Mouse (Mus musculus): ENCODE results near the gene Zfhx3.

Zfhx3 gene

DNA sequence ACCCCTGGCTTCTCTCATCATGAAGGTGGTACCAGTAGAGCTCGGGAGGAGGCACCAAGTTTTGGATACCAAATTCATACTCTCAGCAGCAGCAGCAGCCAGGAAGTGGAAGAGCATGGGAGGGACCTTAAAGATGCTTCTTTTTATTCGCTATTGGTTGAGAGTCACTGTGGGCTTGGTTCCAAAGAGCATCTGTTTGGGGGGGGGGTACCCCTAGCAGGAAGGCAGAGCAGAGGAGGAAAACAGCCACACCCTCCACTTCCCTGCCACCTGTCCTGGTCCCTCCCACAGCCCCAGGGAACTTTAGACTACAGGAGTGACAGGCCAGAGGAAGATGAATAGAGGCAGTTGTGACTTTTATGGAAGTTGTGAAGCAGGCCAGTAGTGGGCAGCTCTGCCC lies 904.9 kb downstream of the Zfhx3 start:
- WGBS = 69% methylated on average over 2 of the region's 2 CpGs

DNA sequence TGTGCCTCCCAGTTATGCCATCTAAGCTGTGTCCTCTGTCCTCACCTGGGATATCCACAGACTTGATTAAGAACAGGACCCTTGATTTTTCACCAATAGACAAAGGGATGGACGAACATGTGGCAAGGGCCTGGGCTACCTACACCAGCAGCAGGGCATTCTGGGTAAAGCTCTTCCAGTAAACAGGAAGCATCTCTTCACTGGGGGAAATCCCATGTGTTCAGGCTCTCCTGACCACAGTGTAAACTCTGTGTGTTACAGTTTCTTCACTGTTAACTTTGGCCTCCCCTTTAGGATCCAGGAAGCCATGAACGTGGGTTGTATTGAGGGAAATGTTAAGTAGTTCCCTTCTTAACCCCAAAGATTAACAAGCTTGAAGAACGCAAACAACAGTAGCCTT lies 906.0 kb downstream of the Zfhx3 start:
- WGBS = 79% methylated on average over 3 of the region's 3 CpGs

GRCm38 (mm10) chr8:108853028-108853427 lies 910.6 kb downstream of the Zfhx3 start:
- WGBS = 96% methylated on average over 10 of the region's 10 CpGs

GRCm38 (mm10) chr8:108854444-108855102 lies 912.1 kb downstream of the Zfhx3 start:
- WGBS = 80% methylated on average over 12 of the region's 12 CpGs

- WGBS = 86% methylated on average over 8 of the region's 8 CpGs
Observed at GRCm38 (mm10) chr8:108859001-108859400, 916.6 kb downstream of the Zfhx3 start.

DNA sequence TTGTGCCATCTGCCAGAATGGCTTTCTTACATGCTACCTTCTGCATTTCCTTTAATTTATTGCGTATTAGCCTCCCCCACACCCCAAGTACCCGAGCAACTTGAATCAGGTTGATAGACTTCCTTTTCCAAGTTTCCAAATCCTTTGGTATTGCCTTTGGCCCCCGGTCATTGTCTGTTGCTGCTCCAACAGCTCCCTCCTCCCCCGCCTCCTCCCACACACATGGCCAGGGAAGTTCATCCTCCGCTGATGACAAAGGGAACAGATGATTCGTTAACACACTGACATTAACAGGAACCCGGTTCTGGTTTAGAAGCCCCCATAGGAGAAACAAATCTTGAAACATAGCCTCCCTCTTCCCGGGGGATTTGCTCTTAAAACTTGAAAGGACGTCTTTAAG lies 917.5 kb downstream of the Zfhx3 start:
- 73% methylated on average over 9 of the region's 9 CpGs for WGBS

GRCm38 (mm10) chr8:108863440-108863839 lies 921.0 kb downstream of the Zfhx3 start:
- WGBS = 57% methylated on average over 10 of the region's 10 CpGs

- 89% methylated on average over 7 of the region's 7 CpGs for whole genome bisulfite sequencing
Observed at GRCm38 (mm10) chr8:108866430-108866829, 924.0 kb downstream of the Zfhx3 start.

GRCm38 (mm10) chr8:108867482-108868258 lies 925.2 kb downstream of the Zfhx3 start:
- WGBS = 82% methylated on average over 13 of the region's 13 CpGs

DNA sequence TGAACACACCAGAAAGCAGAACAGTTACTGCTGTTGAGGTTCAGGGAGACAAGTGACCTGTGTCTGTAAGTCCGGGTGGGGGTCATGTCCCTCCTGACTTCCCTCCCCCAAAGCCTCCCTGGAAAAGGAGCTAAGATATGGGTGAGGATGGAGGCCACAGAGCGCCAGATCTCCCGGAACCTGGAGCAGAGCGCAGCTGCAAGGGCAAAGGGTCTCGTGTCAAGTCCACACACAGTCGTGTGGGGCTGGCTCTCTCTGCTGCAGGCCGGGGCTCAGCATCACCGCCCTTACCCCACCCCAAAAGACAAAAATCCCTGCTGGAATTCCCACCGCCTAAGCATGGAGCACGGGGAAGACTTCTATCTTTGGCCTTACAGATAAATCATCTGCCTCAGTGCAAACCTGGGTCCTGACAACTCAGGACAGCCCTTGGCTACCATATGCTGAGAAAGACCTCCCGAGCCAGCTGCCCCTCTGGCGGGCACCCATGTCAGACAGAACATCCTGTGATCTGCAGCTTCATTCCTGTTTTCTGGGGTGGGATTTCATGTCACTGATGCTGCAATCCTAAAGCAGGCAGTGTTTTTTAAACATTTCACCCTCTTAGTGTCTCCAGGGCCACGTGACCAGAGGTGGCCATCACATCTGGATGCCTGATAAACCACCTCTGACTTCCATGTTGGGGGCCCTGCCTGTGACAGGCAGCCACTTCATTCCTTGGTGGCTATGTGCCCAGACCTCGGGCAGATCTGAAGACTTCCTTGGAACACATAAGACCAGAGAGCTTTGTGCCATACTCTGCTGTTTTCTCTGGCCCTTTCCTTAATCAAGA lies 926.0 kb downstream of the Zfhx3 start:
- 83% methylated on average over 14 of the region's 14 CpGs for WGBS

DNA sequence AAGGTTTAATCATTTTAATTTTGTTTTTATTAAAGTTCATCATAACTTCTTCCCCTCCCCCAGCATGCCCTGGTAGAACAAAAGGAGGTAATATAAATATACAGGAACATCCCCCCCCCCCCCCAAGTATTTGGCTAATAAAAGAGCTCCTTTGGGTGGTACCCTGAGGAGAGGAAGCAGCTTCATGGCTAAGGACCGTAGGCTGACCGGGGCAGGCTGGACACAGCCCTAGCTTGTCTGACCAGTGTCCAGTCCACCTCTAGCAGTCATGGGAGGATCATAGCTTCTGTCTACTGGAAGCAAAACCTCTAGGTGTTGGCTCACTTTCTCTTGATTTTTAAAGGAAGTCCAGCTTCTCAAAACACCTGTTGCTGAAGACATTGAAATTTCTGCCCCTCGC lies 927.0 kb downstream of the Zfhx3 start:
- 70% methylated on average over 3 of the region's 3 CpGs for WGBS

DNA sequence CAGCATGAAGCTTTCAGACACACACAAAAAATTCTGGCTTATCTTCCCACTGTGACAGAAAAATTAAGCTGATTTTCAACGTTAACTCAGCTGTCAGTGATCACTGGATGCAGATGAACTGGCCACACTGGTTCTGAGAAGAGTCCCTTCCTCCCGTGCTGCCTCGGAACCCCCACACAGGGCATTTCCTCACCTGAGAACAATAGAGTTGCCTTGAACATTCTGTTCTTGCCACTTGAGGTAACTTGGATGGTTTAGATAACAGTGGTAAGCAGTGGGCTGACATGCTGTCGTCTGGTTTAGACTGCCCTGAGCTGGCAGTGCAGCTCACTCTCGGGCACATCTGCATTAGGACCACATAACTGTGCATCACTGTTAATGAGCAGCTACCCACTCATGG lies 927.5 kb downstream of the Zfhx3 start:
- 82% methylated on average over 5 of the region's 5 CpGs for WGBS

GRCm38 (mm10) chr8:108870371-108870770 lies 927.9 kb downstream of the Zfhx3 start:
- 95% methylated on average over 3 of the region's 3 CpGs for WGBS

DNA sequence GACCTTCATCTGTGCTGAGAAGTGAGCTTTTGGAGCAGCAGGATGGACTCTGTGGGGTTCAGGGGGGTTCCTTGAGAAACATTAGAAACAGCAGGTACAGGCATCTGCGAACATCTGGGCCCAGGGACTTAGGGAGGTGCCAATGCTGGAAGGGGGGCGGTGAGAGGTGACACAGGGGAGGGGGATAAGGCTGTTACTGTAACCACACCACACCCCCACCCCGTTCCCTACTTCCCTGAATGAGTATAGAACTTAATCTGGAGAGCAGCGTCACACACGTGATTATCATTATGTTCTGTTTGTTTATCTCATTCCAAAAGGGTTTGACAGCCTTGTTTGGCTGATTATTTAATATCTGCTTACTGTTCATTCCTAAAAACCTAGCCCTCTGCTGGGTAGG lies 933.3 kb downstream of the Zfhx3 start:
- WGBS = 93% methylated on average over 5 of the region's 5 CpGs

DNA sequence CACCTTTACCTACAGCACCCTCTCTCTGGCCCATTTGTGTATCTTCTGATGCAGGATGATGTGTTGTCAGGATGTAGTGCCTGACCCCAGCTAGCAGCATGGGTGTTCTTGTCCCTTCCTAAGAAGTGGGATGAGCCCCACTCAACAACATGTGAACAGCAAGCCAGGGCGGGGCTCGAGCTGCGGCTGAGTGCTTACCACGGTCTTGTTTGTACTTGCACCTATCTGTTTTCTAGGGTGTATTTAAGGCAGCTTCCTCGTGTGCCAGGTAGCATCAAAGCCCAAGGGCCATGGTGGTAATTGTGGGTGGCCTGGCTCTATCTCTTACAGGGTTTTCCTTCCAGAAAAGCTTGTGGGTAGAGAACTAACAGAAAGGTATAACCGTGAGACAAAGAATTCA lies 937.7 kb downstream of the Zfhx3 start:
- 98% methylated on average over 6 of the region's 6 CpGs for WGBS

DNA sequence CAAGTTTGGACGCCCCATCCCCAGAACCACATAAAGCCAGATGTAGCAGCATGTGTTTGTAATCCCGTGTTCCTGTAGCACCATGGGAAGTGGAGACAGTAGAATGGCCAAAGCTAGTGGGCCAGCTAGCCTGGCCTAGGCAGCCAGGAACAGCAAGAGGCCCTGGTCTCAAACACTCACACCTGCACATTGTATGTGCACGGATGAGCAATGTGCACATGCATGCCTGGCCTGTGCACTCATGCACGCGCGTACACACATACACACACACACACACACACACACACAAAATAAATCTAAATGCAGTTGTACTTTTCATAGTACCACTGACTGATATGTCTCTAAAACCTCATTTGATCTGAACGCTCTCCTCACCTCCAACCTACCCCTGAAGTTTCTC lies 938.9 kb downstream of the Zfhx3 start:
- WGBS = 97% methylated on average over 7 of the region's 7 CpGs

- WGBS = 89% methylated on average over 9 of the region's 9 CpGs
Observed at GRCm38 (mm10) chr8:108882073-108882472, 939.6 kb downstream of the Zfhx3 start.

- 74% methylated on average over 6 of the region's 6 CpGs for WGBS
Observed at GRCm38 (mm10) chr8:108883381-108883780, 940.9 kb downstream of the Zfhx3 start.

DNA sequence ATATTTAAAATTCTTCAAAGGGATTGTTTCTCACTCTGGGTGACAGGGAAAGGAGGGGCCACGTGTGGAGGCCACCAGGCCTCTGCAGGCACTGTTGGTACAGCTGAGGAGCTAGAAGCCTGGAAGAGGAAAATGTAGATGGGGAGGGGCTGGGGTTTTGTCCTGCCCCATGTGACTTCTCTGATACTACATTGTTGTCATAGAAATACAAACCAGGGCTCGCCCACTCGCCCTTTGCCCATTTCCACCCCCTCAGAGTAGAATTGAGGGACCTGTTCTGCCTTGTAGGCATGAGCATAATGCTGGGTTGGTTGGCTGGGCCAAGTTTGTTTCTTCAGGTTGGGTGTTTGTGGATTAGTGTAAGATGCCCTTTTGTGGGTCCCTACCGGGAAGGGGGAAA lies 942.5 kb downstream of the Zfhx3 start:
- WGBS = 76% methylated on average over 4 of the region's 4 CpGs

DNA sequence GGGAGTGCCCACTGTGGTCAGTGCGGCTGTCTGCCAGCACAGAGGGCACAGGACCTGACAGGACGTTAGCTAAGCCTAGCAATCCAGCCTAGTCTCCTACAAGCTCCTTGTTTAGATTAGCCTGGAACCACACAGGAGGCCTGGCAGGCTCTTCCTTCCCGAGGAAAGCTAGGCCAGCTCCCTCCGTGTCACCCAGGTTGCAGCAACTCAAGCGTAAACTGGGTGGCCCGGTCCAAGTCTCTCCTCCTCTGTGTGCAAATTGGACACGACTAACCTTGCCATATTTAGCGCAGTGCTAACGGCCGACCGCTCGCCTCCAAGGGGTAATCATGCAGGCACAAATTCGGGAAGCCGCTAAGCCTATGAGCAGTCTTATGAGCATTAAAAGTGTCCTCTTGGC lies 943.0 kb downstream of the Zfhx3 start:
- 72% methylated on average over 14 of the region's 14 CpGs for WGBS

- WGBS = 58% methylated on average over 12 of the region's 12 CpGs
Observed at GRCm38 (mm10) chr8:108885861-108886260, 943.4 kb downstream of the Zfhx3 start.

DNA sequence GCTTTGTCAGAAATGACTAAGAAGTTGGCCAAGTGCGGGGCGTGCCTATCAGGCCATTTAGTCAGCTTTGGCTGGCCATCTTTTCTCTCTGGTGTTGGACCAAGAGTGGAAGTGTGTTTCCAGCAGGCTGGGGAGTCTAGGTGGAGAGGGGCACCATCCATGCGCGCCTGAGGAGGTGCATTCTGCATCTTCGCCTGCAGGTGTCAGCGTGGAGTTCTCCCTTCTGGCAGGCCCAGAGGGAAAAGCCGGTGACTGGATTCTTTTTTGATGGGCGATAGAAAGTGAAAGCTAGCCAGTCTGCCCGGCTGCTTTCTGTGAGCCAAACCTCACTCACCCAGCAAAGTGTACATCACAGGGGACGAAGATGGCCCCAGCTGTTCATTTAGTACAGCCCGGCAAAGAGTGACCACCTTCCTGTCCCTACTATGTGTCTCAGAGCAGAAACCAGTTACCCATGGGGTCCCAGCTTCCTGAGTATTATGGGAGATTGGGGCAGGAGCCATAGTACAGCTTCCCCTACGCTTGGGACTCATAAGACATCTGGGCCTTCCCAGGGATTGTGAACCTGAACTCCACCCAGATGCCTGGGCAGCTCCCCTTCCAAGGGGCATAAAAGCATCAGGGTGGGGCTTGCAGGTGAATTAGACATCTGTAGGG lies 944.3 kb downstream of the Zfhx3 start:
- 11% methylated on average over 12 of the region's 12 CpGs for WGBS

Data from cerebral cortex, adult 2 months (tissue).